Mouse (Mus musculus) layer of hippocampus, postnatal 36 days (tissue): ENCODE measurements around the gene Use1. TPM values are rescaled to one million over a fixed set of nuclear protein-coding genes. Genes with fewer than 3 reads are reported as not detected.
A peak's percentile ranks its signal among the peaks of the same experiment; 100 is the strongest.

ENCODE experiments used
- DNase-seq, 2 experiments: peaks; one replicate each; pipeline ENCODE4 v3.0.0; 2022
- total RNA-seq, 2 experiments: library from RNA; stranded (reverse); gene quantifications; 2 replicates each; pipeline ENCODE4 v1.2.3; 2021

The Use1 gene
- total RNA-seq, 2 experiments from 2014 or later, result 105 to 108 TPM

DNA sequence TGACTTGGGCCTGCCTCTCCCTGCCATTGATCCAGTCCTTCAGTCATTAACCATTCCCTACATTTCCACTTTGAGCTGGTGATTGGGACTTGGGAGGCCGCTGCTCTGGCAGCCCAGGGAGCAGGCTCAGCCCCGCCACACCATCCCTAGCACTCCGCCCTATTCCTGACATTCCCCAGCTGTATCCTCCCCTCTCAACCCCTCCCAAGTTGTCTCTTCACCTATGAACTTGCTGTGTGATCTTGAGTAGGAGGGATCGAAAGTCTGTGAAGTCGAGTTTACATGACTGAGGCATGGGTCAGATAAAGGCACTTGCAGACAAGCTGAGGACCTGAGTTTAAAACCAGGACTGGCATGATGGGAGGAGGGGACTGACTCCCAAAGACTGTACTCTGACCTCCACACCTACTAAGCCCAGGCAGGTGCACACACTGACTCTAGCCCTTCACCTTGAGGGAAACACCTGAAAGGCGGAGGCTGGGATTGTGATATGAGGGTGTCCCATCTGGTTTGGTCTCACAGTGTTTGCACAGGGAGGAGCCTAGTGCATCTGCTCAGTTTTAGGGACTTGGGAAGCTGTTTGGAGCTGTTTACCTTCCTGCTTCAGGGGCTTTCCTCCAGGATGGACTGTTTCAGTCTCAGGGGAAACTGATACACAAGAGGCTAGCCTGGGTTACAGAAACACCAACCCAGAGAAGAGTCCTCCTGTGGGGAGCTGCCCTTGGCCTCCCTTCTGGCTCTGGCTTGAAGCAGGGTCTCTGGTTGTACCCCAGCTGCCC lies 36.6 kb downstream of the Use1 start:
- DNase-seq, result no peak

GRCm38 (mm10) chr8:71404011-71404410 lies 37.4 kb downstream of the Use1 start:
- DNase-seq, result no peak

GRCm38 (mm10) chr8:71404951-71405351 lies 38.3 kb downstream of the Use1 start:
- DNase-seq, result no peak

DNA sequence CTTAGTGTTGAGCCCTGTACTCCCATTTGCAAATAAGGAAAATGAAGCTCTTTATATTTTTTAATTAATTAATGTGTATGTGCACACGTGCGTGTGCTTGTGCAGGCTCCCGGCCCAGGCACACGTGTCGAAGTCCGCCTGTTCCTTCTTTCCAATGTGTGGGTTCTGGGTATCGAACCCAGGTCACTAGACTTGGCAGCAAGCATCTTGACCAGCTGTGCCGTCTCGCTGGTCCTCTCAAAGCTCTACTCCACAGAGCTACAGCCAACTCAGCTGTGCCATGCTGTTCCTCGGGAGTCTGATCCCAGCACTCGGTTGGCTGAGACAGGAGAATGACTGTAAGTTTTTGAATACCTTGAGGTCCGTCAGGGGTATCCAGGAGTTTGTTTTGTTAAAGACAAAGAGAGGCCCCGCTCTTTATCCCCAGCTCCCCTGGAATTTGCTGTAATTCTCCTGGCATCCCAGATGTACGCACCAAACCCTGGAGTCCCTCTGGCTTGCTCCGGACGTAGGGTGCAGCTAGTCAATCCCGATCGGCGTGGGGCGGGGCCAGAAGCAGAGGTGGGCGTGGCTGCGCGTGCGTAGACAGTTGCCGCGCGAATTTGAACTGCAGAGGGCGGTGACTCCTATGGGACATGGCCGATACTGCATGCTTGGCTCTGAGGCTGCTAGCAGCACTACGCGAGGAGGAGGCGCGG lies 38.9 kb downstream of the Use1 start, which contains the start of gene Ankle1:
TSS of gene Ankle1 (plus strand) at position 610 of the 698 bp plus-strand sequence.
- DNase-seq, result peak; percentile 90

- DNase-seq, result no peak
These were observed 39.7 kb downstream of the Use1 start for GRCm38 (mm10) chr8:71406099-71407015.

GRCm38 (mm10) chr8:71407441-71407840 lies 40.8 kb downstream of the Use1 start:
- no peak for DNase-seq

GRCm38 (mm10) chr8:71408231-71408630 lies 41.6 kb downstream of the Use1 start:
- DNase-seq, result no peak

DNA sequence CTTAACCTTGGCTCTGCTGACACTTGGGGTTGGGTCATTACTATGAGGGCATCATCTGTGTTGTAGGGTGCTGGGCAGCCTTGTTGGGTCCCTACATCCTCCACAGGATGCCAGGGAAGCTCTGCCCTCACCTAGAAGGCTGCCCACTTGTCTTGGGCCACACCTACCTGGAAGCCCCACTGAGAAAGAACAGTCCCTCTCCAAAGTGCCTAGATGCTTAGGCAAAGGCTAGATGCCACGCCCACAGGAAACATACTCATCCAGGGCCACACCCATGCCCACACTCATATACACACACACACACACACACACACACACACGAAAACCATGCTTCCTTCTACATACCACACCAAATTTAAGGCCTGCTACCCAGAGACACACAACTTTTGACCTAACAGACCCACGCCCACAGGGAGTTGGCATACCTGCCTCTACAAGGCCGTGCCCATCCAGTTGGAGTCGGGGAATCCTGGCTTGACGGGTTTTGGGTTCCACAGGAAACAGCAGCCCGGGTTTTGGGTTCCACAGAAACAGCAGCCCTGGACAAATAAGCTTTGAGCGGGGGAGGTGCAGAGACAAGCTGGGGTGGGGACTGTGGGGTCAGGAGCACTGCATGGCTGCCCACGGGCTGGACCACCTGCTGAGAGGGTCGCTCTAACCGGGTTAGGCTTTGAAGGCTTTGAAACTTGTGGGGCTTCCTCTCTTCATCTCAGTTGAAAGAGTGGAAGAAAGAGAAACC lies 45.1 kb downstream of the Use1 start:
- DNase-seq, result no peak

Other genes with a start within 250 kb of the Use1 start
- gene Myo9b, start 94.1 kb upstream of the Use1 start, total RNA-seq, result 10 to 100 TPM; 32.9 to 36.4 TPM
- gene Haus8, start 93.9 kb upstream of the Use1 start, total RNA-seq, result 1 to 10 TPM; 7.8 to 9.9 TPM
- 10 to 100 TPM; 12.1 to 14.1 TPM for gene Ocel1, start 4.5 kb downstream of the Use1 start, total RNA-seq
- gene Nr2f6, start 15.1 kb downstream of the Use1 start, total RNA-seq, result 10 to 100 TPM; 42.6 to 47.1 TPM
- 1 to 10 TPM; 3.6 to 5.1 TPM for gene Ushbp1, start 29.0 kb downstream of the Use1 start, total RNA-seq
- gene Babam1, start 30.0 kb downstream of the Use1 start, total RNA-seq, result 10 to 100 TPM; 92.1 to 93.4 TPM
- under 1 TPM; 0.27 to 0.46 TPM for gene Ankle1, start 39.2 kb downstream of the Use1 start, total RNA-seq
- 100 to 1,000 TPM; 274 to 278 TPM for gene Abhd8, start 96.8 kb downstream of the Use1 start, total RNA-seq
- 10 to 100 TPM; 49.6 to 52.1 TPM for gene Mrpl34, start 98.1 kb downstream of the Use1 start, total RNA-seq
- 10 to 100 TPM; 87.6 to 93.5 TPM for gene Dda1, start 102.4 kb downstream of the Use1 start, total RNA-seq
- gene Ano8, start 119.1 kb downstream of the Use1 start, total RNA-seq, result 10 to 100 TPM; 54.3 to 55.1 TPM
- 10 to 100 TPM; 31.7 to 33.3 TPM for gene Gtpbp3, start 121.3 kb downstream of the Use1 start, total RNA-seq
- 1 to 10 TPM; 6.3 to 6.7 TPM for gene Plvap, start 144.9 kb downstream of the Use1 start, total RNA-seq
- gene Ccdc194, start 158.9 kb downstream of the Use1 start, total RNA-seq, result not detected
- gene Bst2, start 170.6 kb downstream of the Use1 start, total RNA-seq, result 1 to 10 TPM; 3.0 to 5.8 TPM
- gene Mvb12a, start 176.1 kb downstream of the Use1 start, total RNA-seq, result 10 to 100 TPM; 30.1 to 34.7 TPM
- not detected for gene Tmem221, start 192.0 kb downstream of the Use1 start, total RNA-seq
- not detected for gene Nxnl1, start 199.8 kb downstream of the Use1 start, total RNA-seq
- gene Slc27a1, start 202.0 kb downstream of the Use1 start, total RNA-seq, result 100 to 1,000 TPM; 109 to 123 TPM
- gene Pgls, start 225.3 kb downstream of the Use1 start, total RNA-seq, result 10 to 100 TPM; 31.0 to 35.8 TPM
- 1 to 10 TPM; 3.7 to 4.5 TPM for gene Fam129c, start 230.8 kb downstream of the Use1 start, total RNA-seq
- gene Colgalt1, start 244.2 kb downstream of the Use1 start, total RNA-seq, result 10 to 100 TPM; 52.3 to 55.6 TPM